Mouse (Mus musculus) megakaryocyte, embryonic 14.5 days (primary cell): ENCODE measurements around the gene H2-Eb2.

Experiments
- FLI1 ChIP-seq: IDR thresholded peaks from 2 replicates; pipeline ENCODE4 v1.6.1; 2012; ENCODE audit warnings: low read length, inconsistent platforms, mixed read lengths
- GATA1 ChIP-seq: IDR thresholded peaks from 3 replicates; pipeline ENCODE4 v1.6.1; 2012; ENCODE audit warnings: mixed read lengths, low read length, inconsistent platforms, borderline replicate concordance

DNA sequence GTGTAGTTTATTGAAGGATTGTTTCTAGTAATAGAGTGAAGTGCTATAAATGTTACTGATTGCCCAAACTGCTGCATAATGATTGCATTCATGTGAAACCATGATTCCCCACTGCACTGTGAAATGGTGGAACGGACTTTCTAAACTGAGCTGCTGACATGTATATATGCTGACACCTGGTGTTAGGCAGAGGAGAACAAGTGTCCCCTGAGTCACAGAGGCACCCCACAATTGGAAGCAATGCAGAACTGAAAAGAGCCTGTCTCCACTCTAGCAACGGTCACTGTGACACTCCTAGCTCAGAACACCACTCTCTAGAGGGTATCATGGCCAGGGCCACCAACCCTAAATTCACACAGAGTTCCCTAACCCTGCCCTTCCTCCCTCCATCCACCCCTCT, 53.3 kb downstream of the H2-Eb2 start:
- TF ChIP-seq GATA1: no peak
- TF ChIP-seq FLI1: no peak
